13 mouse cellular contexts compared by ENCODE assay signal in the genomic region with DNA sequence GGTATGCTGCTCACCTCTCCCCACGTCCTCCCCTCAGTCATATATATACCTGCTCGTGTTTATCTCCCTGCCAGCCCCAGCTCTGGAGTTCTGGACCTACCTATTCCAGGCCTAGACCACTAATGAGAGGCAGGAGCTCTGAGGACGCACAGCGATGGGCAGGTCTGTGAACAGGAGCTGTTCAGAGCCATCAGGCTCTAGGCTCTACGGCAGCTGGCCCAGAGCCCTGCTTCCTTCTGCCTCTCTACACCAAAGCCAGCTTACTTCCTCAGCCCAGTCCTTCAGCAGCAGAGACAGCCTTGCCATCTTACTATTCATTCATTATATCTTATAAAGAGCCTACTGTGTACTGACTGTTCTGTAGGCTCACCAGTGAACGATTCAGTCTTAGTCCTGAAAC. TPM values are rescaled to one million over a fixed set of nuclear protein-coding genes. Genes with fewer than 3 reads are reported as not detected.
DNase-seq lines count a peak whose midpoint lies in the region; ATAC-seq lines count a peak whose summit lies in the region.
"Had no signal": no experiment of that assay in that cellular context is flagged by ENCODE, and none has a peak within 500 bp of the region (broad histone marks: within the 10 kb centered on the region; RNA-seq: fewer than 3 reads in every experiment).

No protein-coding gene starts in this region.

- no peaks in the 10 kb centered on the region for H3K36me3 ChIP-seq in heart, embryonic 12.5 days
- H3K36me3 ChIP-seq in megakaryocyte, embryonic 14.5 days (replicated peaks; ENCODE audit: low read length), result peaks cover 14% of the 10 kb centered on the region
- no peaks in the 10 kb centered on the region for H3K36me3 ChIP-seq in hindbrain, embryonic 14.5 days (replicated peaks; ENCODE audit: control insufficient read depth, insufficient read depth)
- H3K36me3 ChIP-seq: liver, embryonic 13.5 days had no signal

- intact Hi-C loops in heart, postnatal 36 days (cut with DNase I), result no loop called here

- H3K27ac ChIP-seq in heart, embryonic 12.5 days (ENCODE audit: poor library complexity, severe bottlenecking), result 0 out of 2 replicates have a peak overlapping the region, but pooled peaks have one; percentile 18
- H3K27ac ChIP-seq in hindbrain, embryonic 14.5 days, result no peak overlapping the region
- H3K27ac ChIP-seq: liver, embryonic 13.5 days had no signal

- no peaks in the 10 kb centered on the region for H3K27me3 ChIP-seq in heart, embryonic 12.5 days (replicated peaks)
- H3K27me3 ChIP-seq in megakaryocyte, embryonic 14.5 days (replicated peaks), result peaks cover 29% of the 10 kb centered on the region
- H3K27me3 ChIP-seq in hindbrain, embryonic 14.5 days (ENCODE audit: control insufficient read depth, insufficient read depth, low read length), result no peaks in the 10 kb centered on the region

- peaks cover 64% of the 10 kb centered on the region for H3K4me1 ChIP-seq in heart, embryonic 12.5 days (replicated peaks)
- H3K4me1 ChIP-seq in megakaryocyte, embryonic 14.5 days, result peaks cover 81% of the 10 kb centered on the region
- peaks cover 42% of the 10 kb centered on the region for H3K4me1 ChIP-seq in hindbrain, embryonic 14.5 days (replicated peaks; ENCODE audit: control insufficient read depth, insufficient read depth, low read length)

- ATAC-seq in cerebellum, adult (ENCODE audit: insufficient number of reproducible peaks, low FRiP score, low TSS enrichment), result no peak
- ATAC-seq in heart, embryonic 12.5 days (ENCODE audit: insufficient number of reproducible peaks, low FRiP score), result no peak
- ATAC-seq in megakaryocyte, adult 5-6 weeks (ENCODE audit: poor library complexity, severe bottlenecking), result no peak
- no peak for ATAC-seq in hindbrain, embryonic 14.5 days (ENCODE audit: low FRiP score)

- WGBS in heart, embryonic 12.5 days, result 85% methylated on average over 6 of the region's 6 CpGs
- WGBS in hindbrain, embryonic 14.5 days, result 90% methylated on average over 6 of the region's 6 CpGs

- no peaks in the 10 kb centered on the region for H3K9me3 ChIP-seq in heart, embryonic 12.5 days (replicated peaks)
- no peaks in the 10 kb centered on the region for H3K9me3 ChIP-seq in megakaryocyte, embryonic 14.5 days
- no peaks in the 10 kb centered on the region for H3K9me3 ChIP-seq in hindbrain, embryonic 14.5 days (ENCODE audit: control insufficient read depth, low read length)
- H3K9me3 ChIP-seq: liver, embryonic 13.5 days had no signal

- peak; percentile 32 for DNase-seq in cerebellum, adult 11-12 months
- DNase-seq in heart, postnatal 36 days, result no peak
- DNase-seq in hindbrain, embryonic 14.5 days (ENCODE audit: low spot score), result no peak
- DNase-seq in gastrocnemius, postnatal 10 days, result no peak
- DNase-seq: adrenal gland, postnatal 10 days; kidney, adult 18-20 months; liver, embryonic 13.5 days; lung, postnatal 36 days had no signal

- H3K9ac ChIP-seq in heart, embryonic 12.5 days, result no peak overlapping the region
- H3K9ac ChIP-seq in hindbrain, embryonic 14.5 days, result no peak overlapping the region
- H3K9ac ChIP-seq: liver, embryonic 13.5 days had no signal

- peak overlapping the region; percentile 75; the same call in 1 of the 2 replicates for H3K4me2 ChIP-seq in heart, embryonic 12.5 days
- peak overlapping the region; percentile 89; the same call in 1 of the 2 replicates for H3K4me2 ChIP-seq in hindbrain, embryonic 14.5 days (replicated peaks)

- no peak overlapping the region for H3K4me3 ChIP-seq in heart, embryonic 12.5 days
- peak overlapping the region; percentile 46 for H3K4me3 ChIP-seq in megakaryocyte, embryonic 14.5 days (replicated peaks)
- H3K4me3 ChIP-seq in hindbrain, embryonic 14.5 days (replicated peaks; ENCODE audit: low read length), result no peak overlapping the region
- H3K4me3 ChIP-seq: erythroblast, embryonic 14.5 days; liver, embryonic 13.5 days had no signal

RNA-seq across cellular contexts. Expression of gene Litaf, which starts 1.2 kb away (rescaled TPM):
- 63.6 and 64.5 TPM in 2 replicates for polyA plus RNA-seq in heart, embryonic 12.5 days (2016; fragmentation: Nextera tagmentation; extraction: Ambion mirVana)
- 10 to 100 TPM; 19.9 to 21.7 TPM for total RNA-seq in heart, postnatal 36 days (2021)
- polyA plus RNA-seq in megakaryocyte, embryonic 14.5 days (2012; ENCODE audit: insufficient read depth, low replicate concordance), result 395 and 472 TPM in 2 replicates
- 102 and 108 TPM in 2 replicates for total RNA-seq in megakaryocyte, adult 5-6 weeks (2015)
- total RNA-seq in megakaryocyte, adult 5-6 weeks (2017), result 88.0 and 90.7 TPM in 2 replicates
- 23.9 and 27.2 TPM in 2 replicates for polyA plus RNA-seq in hindbrain, embryonic 14.5 days (2014; fragmentation: Nextera tagmentation; extraction: Ambion mirVana)
- total RNA-seq in gastrocnemius, postnatal 10 days (2021), result 10 to 100 TPM; 25.5 to 25.7 TPM

RNA-seq across cellular contexts. Expression of gene Snn, which starts 4.0 kb away (rescaled TPM):
- 38.7 and 39.4 TPM in 2 replicates for polyA plus RNA-seq in heart, embryonic 12.5 days (2016; fragmentation: Nextera tagmentation; extraction: Ambion mirVana)
- total RNA-seq in heart, postnatal 36 days (2021), result 10 to 100 TPM; 28.1 to 33.8 TPM
- 6.6 and 12.1 TPM in 2 replicates for polyA plus RNA-seq in megakaryocyte, embryonic 14.5 days (2012; ENCODE audit: insufficient read depth, low replicate concordance)
- 1.1 and 1.7 TPM in 2 replicates for total RNA-seq in megakaryocyte, adult 5-6 weeks (2015)
- total RNA-seq in megakaryocyte, adult 5-6 weeks (2017), result 0.98 and 1.5 TPM in 2 replicates
- polyA plus RNA-seq in hindbrain, embryonic 14.5 days (2014; fragmentation: Nextera tagmentation; extraction: Ambion mirVana), result 147 and 158 TPM in 2 replicates
- 10 to 100 TPM; 14.1 to 17.6 TPM for total RNA-seq in gastrocnemius, postnatal 10 days (2021)

Comparison
In these comparisons a context has a peak if more than half of its experiments do, and no peak if none do; other contexts are left out.
1. RNA of gene Snn, which starts 4.0 kb away (total RNA-seq): 28.1 to 33.8 TPM in heart, postnatal 36 days and 14.1 to 17.6 TPM in gastrocnemius, postnatal 10 days; 0.98 to 1.7 TPM in megakaryocyte, adult 5-6 weeks; every median in the first group is over 4 times any median in the second.